Mouse (Mus musculus) CD8-positive naive resting alpha-beta T cell, adult 57 days (primary cell): ENCODE results near the gene Mup11. TPM values are rescaled to one million over a fixed set of nuclear protein-coding genes. Genes with fewer than 3 reads are reported as not detected.

Experiments
- total RNA-seq: library from RNA; stranded (reverse); gene quantifications from one replicate; pipeline ENCODE4 v1.2.4, GENCODE M21; 2023

Gene Mup11
- not detected for total RNA-seq

GRCm38 (mm10) chr4:60662311-60662710 is at the start of gene Mup11:
Gene Mup11, minus strand, starts transcription at chr4:60662411.

Other genes starting within 250 kb of the Mup11 start
- gene Mup9, start 240.5 kb downstream of the Mup11 start, total RNA-seq, result not detected
- not detected for gene Mup1, start 160.5 kb downstream of the Mup11 start, total RNA-seq
- not detected for gene Mup10, start 80.2 kb downstream of the Mup11 start, total RNA-seq
- not detected for gene Mup12, start 78.9 kb upstream of the Mup11 start, total RNA-seq
- gene Mup22, start 159.1 kb upstream of the Mup11 start, total RNA-seq, result not detected